Mouse (Mus musculus) liver, embryonic 14.5 days (tissue): ENCODE data around the gene Kcnk2. TPM values are rescaled to one million over a fixed set of nuclear protein-coding genes. Genes with fewer than 3 reads are reported as not detected.

Source experiments
- ATAC-seq: fragments of 200-750 bp; cut with Nextera tagmentation; 2 replicates; pipeline ENCODE4 v1.8.0; 2017; ENCODE audit warnings: moderate number of reproducible peaks, mild to moderate bottlenecking, moderate library complexity; ENCODE audit not compliant: insufficient read depth
- DNase-seq, 3 experiments: peaks; one replicate each; pipeline ENCODE4 v3.0.0-alpha.2; 2012 to 2013; ENCODE audit warnings: low read depth in 3 of 3, low spot score in 3 of 3
- H3K27ac ChIP-seq: fragments of 300-500 bp; sonication (generic); 2 replicates; pipeline ENCODE4 v1.5.1; 2014; ENCODE audit warnings: moderate library complexity, mild to moderate bottlenecking, control low read depth, inconsistent platforms
- H3K27me3 ChIP-seq: fragments of 300-500 bp; sonication (generic); 2 replicates; pipeline ENCODE4 v1.6.1; 2014; ENCODE audit warnings: mild to moderate bottlenecking, low read length, moderate library complexity; ENCODE audit not compliant: control insufficient read depth, insufficient read depth
- H3K36me3 ChIP-seq: fragments of 300-500 bp; sonication (generic); replicated peaks from 2 replicates; pipeline ENCODE4 v1.6.1; 2014; ENCODE audit warnings: low read depth; ENCODE audit not compliant: control insufficient read depth, insufficient read depth
- H3K4me1 ChIP-seq, 2 experiments: fragments of 200-500 bp in 1 of 2; fragments of 300-500 bp in 1 of 2; sonication (generic) in 1 of 2; replicated peaks; 2 replicates each; pipeline ENCODE4 v1.6.1; 2012 to 2014; ENCODE audit warnings: antibody characterized with exemption in 1 of 2, inconsistent platforms in 1 of 2, low read length in 1 of 2; ENCODE audit not compliant: control insufficient read depth in 2 of 2, insufficient read depth in 2 of 2
- H3K4me2 ChIP-seq: fragments of 300-500 bp; sonication (generic); 2 replicates; pipeline ENCODE4 v1.6.1; 2014; ENCODE audit warnings: low read depth, mild to moderate bottlenecking, control low read depth, moderate library complexity
- H3K4me3 ChIP-seq, 2 experiments: fragments of 200-500 bp in 1 of 2; fragments of 300-500 bp in 1 of 2; sonication (generic) in 1 of 2; 2 replicates each; pipeline ENCODE4 v1.5.1; 2012 to 2014; ENCODE audit warnings: low read depth in 2 of 2, low read length in 2 of 2, mild to moderate bottlenecking in 2 of 2, control low read depth in 1 of 2, inconsistent platforms in 1 of 2, moderate library complexity in 1 of 2; ENCODE audit not compliant: insufficient read depth in 1 of 2
- H3K9ac ChIP-seq: fragments of 300-500 bp; sonication (generic); replicated peaks from 2 replicates; pipeline ENCODE4 v1.6.1; 2014; ENCODE audit warnings: mild to moderate bottlenecking, control low read depth, moderate library complexity
- H3K9me3 ChIP-seq: fragments of 300-500 bp; sonication (generic); 2 replicates; pipeline ENCODE4 v1.6.1; 2016; ENCODE audit warnings: low read length, mixed read lengths; ENCODE audit not compliant: control insufficient read depth
- CTCF ChIP-seq: IDR thresholded peaks from 2 replicates; pipeline ENCODE4 v1.5.1; 2016; ENCODE audit warnings: antibody characterized with exemption, low read depth, control low read depth
- EP300 ChIP-seq: IDR thresholded peaks from 2 replicates; pipeline ENCODE4 v1.6.1; 2016; ENCODE audit warnings: antibody characterized with exemption, low read depth
- WGBS: fragments of 180-500 bp; shearing (Covaris S2); extraction: QIAGEN DNeasy Blood & Tissue Kit; methylation state at CpG from one replicate; pipeline ENCODE4 v1.1.7; 2014; ENCODE audit not compliant: insufficient replicate concordance; 5-methylcytosine and 5-hydroxymethylcytosine counted together
- polyA plus RNA-seq, 2 experiments: library from polyadenylated mRNA; depleted of rRNA in 1 of 2; stranded (reverse) in 1 of 2; unstranded in 1 of 2; fragments of >200 nt; fragmentation: Nextera tagmentation in 1 of 2; extraction: Ambion mirVana in 1 of 2; gene quantifications; 2 replicates each; pipeline versions ENCODE4 v1.2.1 to v1.2.3; 2012 to 2014

Kcnk2 gene
- polyA plus RNA-seq, 2 experiments = 0.02 to 0.06 TPM

DNA sequence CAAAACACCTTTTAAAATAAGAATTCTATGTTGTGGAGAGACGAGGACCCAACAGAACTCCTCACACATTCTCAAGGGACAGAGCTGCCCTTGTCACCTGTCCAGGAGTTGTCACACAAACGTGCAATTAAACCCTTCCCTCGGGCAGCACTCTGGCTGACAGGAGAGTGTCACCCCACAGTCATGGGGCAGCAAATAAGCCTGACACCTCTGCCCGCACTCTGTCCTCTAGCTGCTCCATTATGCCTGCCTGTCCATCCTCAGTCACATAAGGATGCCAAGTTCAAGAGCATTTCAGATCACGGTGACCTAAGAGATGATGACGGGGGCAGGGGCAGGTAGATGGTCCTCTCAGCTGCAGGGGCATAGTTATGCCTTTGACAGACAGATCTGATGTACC, 87.6 kb downstream of the Kcnk2 start:
- ATAC-seq (no peak), DNase-seq (no peak)
- no peaks in the 10 kb centered on the region for H3K4me1 ChIP-seq
- WGBS = 48% methylated on average over 6 of the region's 6 CpGs
- no peak overlapping the region for H3K27ac ChIP-seq
- H3K4me2 ChIP-seq = no peak overlapping the region
- H3K9me3 ChIP-seq = no peaks in the 10 kb centered on the region
- H3K27me3 ChIP-seq = no peaks in the 10 kb centered on the region
- no peak overlapping the region for H3K9ac ChIP-seq
- TF ChIP-seq CTCF (no peak), EP300 (no peak)
- H3K36me3 ChIP-seq = no peaks in the 10 kb centered on the region
- H3K4me3 ChIP-seq = no peak overlapping the region

DNA sequence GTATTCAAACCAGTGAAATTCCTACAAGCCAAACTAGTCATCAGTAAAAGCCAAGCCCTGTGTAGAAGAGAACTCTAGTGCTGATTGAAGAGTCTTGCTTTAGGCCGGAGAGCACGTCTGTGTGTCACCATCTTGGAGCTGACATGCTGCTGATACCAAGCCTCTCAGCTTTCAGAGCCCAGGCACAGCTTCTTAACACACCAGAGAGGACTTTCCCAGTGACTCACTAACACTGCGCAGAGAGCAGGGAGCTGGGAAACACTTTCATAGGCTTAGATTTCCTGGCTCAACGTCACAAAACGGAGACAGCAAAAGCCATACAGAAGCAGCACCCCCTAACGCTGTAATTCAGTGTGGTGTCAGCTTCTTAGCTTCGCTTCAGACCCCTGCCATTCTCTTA, 88.3 kb downstream of the Kcnk2 start:
- Histone ChIP-seq H3K27me3 (no peaks in the 10 kb centered on the region), H3K9me3 (no peaks in the 10 kb centered on the region), H3K4me2 (no peak overlapping the region), H3K27ac (no peak overlapping the region), H3K4me3 (no peak overlapping the region), H3K4me1 (no peaks in the 10 kb centered on the region), H3K36me3 (no peaks in the 10 kb centered on the region), H3K9ac (no peak overlapping the region)
- TF ChIP-seq EP300 (no peak), CTCF (no peak)
- ATAC-seq (no peak), DNase-seq (no peak)
- 59% methylated on average over 7 of the region's 7 CpGs for WGBS

DNA sequence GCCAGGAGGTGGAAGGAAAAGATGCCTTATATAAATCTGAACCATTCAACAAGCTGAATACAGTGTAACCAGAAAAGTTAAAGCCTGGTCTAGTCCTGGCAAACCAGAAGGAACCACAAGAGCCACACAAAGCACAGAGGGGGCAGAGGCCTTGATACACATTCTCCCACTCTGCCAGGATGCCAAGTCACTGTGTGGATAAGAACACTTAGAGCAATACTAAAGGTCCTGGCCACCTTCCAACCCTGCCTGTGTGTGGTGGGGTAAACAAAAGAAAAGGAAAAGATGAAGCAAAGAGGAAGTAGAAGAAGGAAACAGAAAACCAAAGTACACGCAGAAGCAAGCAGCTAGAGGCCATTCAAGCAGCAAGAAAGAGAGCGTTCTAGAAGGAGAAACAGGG, 91.9 kb downstream of the Kcnk2 start:
- Histone ChIP-seq H3K36me3 (no peaks in the 10 kb centered on the region), H3K4me2 (no peak overlapping the region), H3K4me3 (no peak overlapping the region), H3K9ac (no peak overlapping the region), H3K27ac (no peak overlapping the region), H3K27me3 (no peaks in the 10 kb centered on the region), H3K4me1 (no peaks in the 10 kb centered on the region), H3K9me3 (no peaks in the 10 kb centered on the region)
- DNase-seq (no peak), ATAC-seq (no peak)
- TF ChIP-seq EP300 = no peak
- TF ChIP-seq CTCF = no peak
- 24% methylated on average over 2 of the region's 2 CpGs for WGBS

DNA sequence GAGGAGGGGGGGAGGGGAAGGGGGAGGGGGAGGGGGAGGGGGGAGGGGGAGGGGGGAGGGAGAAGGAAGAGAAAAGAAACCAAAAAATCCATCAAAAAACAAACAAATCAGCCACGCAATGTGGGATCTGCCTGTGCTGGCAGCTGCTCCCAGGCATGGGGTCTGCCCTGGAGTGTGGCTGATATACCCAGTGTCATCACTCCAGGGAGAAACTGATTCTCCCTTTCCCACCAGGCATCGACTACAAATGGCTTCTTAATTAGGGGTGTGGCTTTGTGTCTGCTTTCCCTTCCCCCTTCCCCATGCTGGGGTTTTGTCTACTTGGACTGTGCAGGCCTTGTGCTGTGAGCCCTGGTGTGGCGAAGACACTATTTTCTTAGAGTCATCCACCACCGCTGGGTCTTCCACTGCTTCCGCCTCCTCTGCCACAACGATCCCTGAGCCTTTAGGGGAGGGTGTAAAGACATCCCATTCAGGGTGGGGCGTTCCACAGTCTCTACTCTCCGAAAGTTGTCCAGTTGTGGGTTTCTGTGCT, 97.0 kb downstream of the Kcnk2 start:
- ATAC-seq (no peak), DNase-seq (no peak)
- 56% methylated on average over 8 of the region's 8 CpGs for WGBS
- no peak overlapping the region for H3K9ac ChIP-seq
- no peak overlapping the region for H3K4me2 ChIP-seq
- no peaks in the 10 kb centered on the region for H3K4me1 ChIP-seq
- H3K27ac ChIP-seq = no peak overlapping the region
- no peaks in the 10 kb centered on the region for H3K36me3 ChIP-seq
- H3K4me3 ChIP-seq = no peak overlapping the region
- H3K9me3 ChIP-seq = no peaks in the 10 kb centered on the region
- no peaks in the 10 kb centered on the region for H3K27me3 ChIP-seq
- no peak for TF ChIP-seq EP300
- TF ChIP-seq CTCF = no peak

DNA sequence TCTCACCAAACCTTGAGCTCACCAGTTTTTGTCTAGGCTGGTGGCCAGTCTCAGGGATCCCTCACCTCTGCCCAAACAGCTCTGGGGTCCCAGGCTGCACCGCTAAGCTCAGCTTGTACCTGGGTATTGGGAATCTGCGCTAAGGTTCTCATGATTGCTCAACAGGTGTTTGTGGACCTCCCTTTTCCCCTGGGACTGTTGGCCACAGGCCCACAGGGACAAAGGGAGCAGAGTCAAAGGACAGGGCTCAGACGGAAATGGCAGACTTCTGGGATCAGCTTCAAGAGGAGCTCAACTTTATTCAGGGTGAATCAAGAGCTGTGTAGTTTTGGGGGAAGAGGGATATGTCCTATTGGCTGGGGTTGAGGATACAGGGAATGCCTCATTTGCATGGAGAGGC, 99.1 kb downstream of the Kcnk2 start:
- Histone ChIP-seq H3K9me3 (no peaks in the 10 kb centered on the region), H3K27ac (no peak overlapping the region), H3K4me1 (no peaks in the 10 kb centered on the region), H3K4me3 (no peak overlapping the region), H3K27me3 (no peaks in the 10 kb centered on the region), H3K9ac (no peak overlapping the region), H3K36me3 (no peaks in the 10 kb centered on the region), H3K4me2 (no peak overlapping the region)
- TF ChIP-seq EP300 = no peak
- TF ChIP-seq CTCF = no peak
- 56% methylated on average over 3 of the region's 3 CpGs for WGBS
- ATAC-seq (no peak), DNase-seq (no peak)
